Mouse (Mus musculus) embryonic facial prominence, embryonic 13.5 days (tissue): Measurements from ENCODE around the gene Chat. TPM values are rescaled to one million over a fixed set of nuclear protein-coding genes. Genes with fewer than 3 reads are reported as not detected.
"Not testable (repeated sequence)": the region's sequence is repeated elsewhere in the genome, so short reads cannot be mapped to it uniquely, and the experiment has no call there.

Experiments used
- ATAC-seq: fragments of 200-750 bp; cut with Nextera tagmentation; 2 replicates; pipeline ENCODE4 v1.8.0; 2017; ENCODE audit warnings: low read depth; ENCODE audit not compliant: insufficient number of reproducible peaks, insufficient read depth, low FRiP score, low TSS enrichment
- H3K27ac ChIP-seq: fragments of 300-500 bp; sonication (generic); 2 replicates; pipeline ENCODE4 v1.5.1; 2015; ENCODE audit warnings: moderate library complexity, mild to moderate bottlenecking, inconsistent platforms
- H3K27me3 ChIP-seq: fragments of 300-500 bp; sonication (generic); 2 replicates; pipeline ENCODE4 v1.6.1; 2015; ENCODE audit warnings: mild to moderate bottlenecking, inconsistent platforms
- H3K36me3 ChIP-seq: fragments of 300-500 bp; sonication (generic); 2 replicates; pipeline ENCODE4 v1.6.1; 2015; ENCODE audit warnings: mild to moderate bottlenecking, inconsistent platforms
- H3K4me1 ChIP-seq: fragments of 300-500 bp; sonication (generic); 2 replicates; pipeline ENCODE4 v1.6.1; 2015; ENCODE audit warnings: inconsistent platforms
- H3K4me2 ChIP-seq: fragments of 300-500 bp; sonication (generic); 2 replicates; pipeline ENCODE4 v1.6.1; 2015; ENCODE audit warnings: moderate library complexity, mild to moderate bottlenecking, inconsistent platforms
- H3K4me3 ChIP-seq: fragments of 300-500 bp; sonication (generic); 2 replicates; pipeline ENCODE4 v1.5.1; 2015; ENCODE audit warnings: mild to moderate bottlenecking, inconsistent platforms
- H3K9ac ChIP-seq: fragments of 300-500 bp; sonication (generic); 2 replicates; pipeline ENCODE4 v1.6.1; 2015; ENCODE audit warnings: mild to moderate bottlenecking, inconsistent platforms
- H3K9me3 ChIP-seq: fragments of 300-500 bp; sonication (generic); 2 replicates; pipeline ENCODE4 v1.6.1; 2016; ENCODE audit warnings: inconsistent platforms
- WGBS: fragments of 180-500 bp; shearing (Covaris S2); methylation state at CpG from one replicate; pipeline ENCODE4 v1.1.7; 2015; ENCODE audit warnings: mixed read lengths; 5-methylcytosine and 5-hydroxymethylcytosine counted together
- polyA plus RNA-seq: library from polyadenylated mRNA; unstranded; fragments of >200 nt; fragmentation: Nextera tagmentation; extraction: Ambion mirVana; gene quantifications from 2 replicates; pipeline ENCODE4 v1.2.1, GENCODE M21; 2015

The Chat gene
- polyA plus RNA-seq, 1 experiment from 2014 or later: 0.46 TPM

DNA sequence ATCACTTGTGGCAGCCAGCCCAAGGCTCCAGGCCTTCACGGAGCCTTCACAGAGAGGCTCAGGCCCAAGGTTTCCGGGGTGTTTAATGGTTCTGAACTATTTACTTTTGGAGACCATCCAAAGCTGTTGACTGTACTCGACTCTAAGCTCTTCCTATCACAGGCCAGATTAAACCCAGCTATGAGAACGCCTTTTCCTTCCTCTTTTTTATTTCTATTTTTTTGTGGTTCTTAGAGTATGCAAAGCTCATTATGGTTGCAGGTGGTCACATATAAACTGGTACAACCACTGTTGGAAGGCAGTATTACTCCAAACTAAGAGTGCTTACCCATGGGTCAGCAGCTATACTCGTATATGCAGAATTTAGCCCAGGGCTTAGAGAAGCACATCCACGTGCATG, 18.8 kb downstream of the Chat start:
- no peak for ATAC-seq

DNA sequence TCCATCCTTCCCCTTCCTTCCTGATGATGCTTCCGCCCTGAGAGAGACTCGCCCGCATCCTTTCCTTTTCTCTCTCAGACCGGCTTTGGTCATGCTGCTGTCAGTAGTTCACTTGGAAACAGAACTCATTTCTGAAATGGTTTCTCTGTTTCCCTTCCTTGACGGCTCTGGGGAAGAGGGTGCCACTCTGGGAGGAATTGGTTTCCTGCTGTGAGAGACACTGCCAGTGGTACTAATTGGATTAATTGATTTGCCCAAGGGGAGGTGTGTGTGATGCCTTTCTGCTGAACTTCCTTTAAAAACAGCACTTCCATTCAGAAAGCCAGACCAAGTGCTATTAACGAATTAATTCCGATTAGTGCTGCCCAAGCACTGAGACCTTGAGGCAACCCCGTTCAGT, 22.3 kb downstream of the Chat start:
- Histone ChIP-seq H3K4me2 (no peak overlapping the region), H3K9ac (no peak overlapping the region), H3K9me3 (no peaks in the 10 kb centered on the region), H3K27me3 (peaks cover 10% of the 10 kb centered on the region; the same call in 1 of the 2 replicates), H3K4me3 (no peak overlapping the region), H3K27ac (no peak overlapping the region), H3K36me3 (no peaks in the 10 kb centered on the region), H3K4me1 (no peaks in the 10 kb centered on the region; the same call in 1 of the 2 replicates)
- 7% methylated on average over 8 of the region's 8 CpGs for WGBS
- ATAC-seq: no peak

More for the DNA sequence above, 18.8 kb downstream of the Chat start:
- Histone ChIP-seq H3K4me1 (no peaks in the 10 kb centered on the region), H3K4me3 (no peak overlapping the region), H3K9ac (no peak overlapping the region), H3K9me3 (no peaks in the 10 kb centered on the region), H3K27ac (no peak overlapping the region), H3K36me3 (no peaks in the 10 kb centered on the region), H3K4me2 (no peak overlapping the region), H3K27me3 (peaks cover 12% of the 10 kb centered on the region; the same call in 1 of the 2 replicates)
- WGBS: 85% methylated on average over 6 of the region's 6 CpGs

DNA sequence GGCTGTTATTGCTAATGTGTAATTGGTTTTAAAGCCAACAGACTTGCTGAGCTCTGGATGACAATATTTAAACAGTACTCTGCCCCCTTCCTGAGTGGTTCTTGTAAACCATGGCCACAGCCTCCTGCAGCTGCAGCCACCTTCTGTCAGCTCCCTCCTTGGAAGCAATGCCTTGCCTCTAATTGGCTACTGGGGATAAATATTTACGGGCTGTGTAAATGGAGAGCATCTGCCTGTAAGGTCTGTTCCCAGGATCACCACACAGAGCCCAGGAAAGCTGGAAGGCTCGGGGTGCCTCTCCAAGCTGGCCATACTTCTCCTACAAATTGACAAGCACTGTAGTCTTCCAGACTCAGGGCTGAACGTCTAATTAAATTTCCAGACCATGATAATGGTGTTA, 26.0 kb downstream of the Chat start:
- 45% methylated on average over 3 of the region's 3 CpGs for WGBS
- Histone ChIP-seq H3K4me1 (peaks cover 3% of the 10 kb centered on the region), H3K9ac (no peak overlapping the region), H3K27ac (no peak overlapping the region), H3K4me2 (no peak overlapping the region), H3K36me3 (no peaks in the 10 kb centered on the region), H3K9me3 (no peaks in the 10 kb centered on the region), H3K4me3 (no peak overlapping the region), H3K27me3 (peaks cover 10% of the 10 kb centered on the region; the same call in 1 of the 2 replicates)
- no peak for ATAC-seq

DNA sequence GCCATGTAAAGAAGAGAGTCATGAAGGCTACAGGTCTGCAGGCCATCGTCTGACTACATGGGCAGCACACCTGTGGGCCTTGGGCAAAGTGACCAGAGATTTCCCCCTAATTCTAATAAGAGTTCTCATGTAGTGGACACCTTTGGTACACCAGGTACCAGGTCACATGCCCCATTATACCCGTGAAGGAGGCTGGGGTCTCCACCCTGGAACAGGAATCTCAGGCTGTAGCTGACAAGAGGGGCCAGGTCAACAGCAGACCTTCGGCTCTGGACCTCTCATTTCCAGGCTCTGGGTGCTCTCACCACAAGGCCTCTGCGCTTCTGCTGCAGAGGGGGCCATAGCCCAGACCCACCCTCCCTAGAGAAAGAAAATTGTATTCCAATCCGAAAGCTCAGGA, 26.5 kb downstream of the Chat start:
- 65% methylated on average over 5 of the region's 5 CpGs for WGBS
- no peak overlapping the region for H3K9ac ChIP-seq
- H3K4me2 ChIP-seq: no peak overlapping the region
- H3K9me3 ChIP-seq: no peaks in the 10 kb centered on the region
- H3K27ac ChIP-seq: no peak overlapping the region
- peaks cover 3% of the 10 kb centered on the region for H3K4me1 ChIP-seq
- no peak overlapping the region for H3K4me3 ChIP-seq
- H3K36me3 ChIP-seq: no peaks in the 10 kb centered on the region
- peaks cover 10% of the 10 kb centered on the region; the same call in 1 of the 2 replicates for H3K27me3 ChIP-seq
- ATAC-seq: no peak

DNA sequence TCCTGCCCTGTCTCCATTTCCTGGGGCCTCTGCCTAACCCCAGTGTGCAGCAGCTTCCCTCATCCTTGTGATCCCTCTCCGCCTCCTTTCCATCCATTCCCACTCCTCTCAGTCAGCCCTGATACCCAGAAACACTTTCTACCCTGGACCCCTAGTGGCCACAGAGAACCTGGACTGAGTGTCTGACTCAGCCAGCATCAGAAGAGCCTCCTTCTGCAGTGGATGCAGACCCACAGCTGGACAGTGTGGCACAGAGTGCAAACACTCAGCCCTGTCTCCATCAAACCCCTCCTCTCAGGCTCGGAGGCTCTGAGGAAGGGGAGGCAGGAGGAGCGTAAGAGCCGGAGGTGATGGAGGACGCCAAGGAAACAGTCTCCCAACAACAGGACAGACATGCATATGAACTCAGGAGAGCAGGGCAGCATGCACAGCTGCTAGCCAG, 28.4 kb downstream of the Chat start:
- 20% methylated on average over 5 of the region's 5 CpGs for WGBS

DNA sequence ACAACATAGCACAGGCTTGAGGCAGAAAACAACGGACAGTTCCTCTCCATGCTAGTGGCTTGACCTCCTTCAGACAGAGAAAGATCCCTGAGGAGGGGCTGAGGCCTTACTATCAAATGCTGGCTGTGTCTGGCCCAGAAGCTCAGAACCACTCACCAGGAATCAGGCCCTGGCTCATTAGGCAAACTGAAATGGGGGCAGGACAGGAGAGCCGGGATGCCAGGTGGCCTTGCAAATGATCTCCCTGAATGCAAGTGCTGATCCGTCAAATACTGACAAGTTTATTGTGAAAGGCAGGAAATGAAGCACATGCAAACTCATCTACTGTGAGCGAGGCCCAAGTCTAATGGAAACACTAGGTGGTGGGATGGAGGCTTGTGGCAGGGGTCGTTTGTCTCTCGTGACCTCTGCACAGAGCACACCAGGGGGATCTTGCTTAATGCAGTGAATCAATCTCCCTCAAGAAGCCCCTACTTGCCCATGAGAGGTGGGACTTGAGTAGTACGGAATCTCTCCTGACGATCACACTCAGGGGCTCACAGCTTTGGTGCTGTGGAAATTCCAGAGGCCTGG, 36.7 kb downstream of the Chat start:
- H3K27me3 ChIP-seq: peaks cover 3% of the 10 kb centered on the region; the same call in 1 of the 2 replicates
- no peak overlapping the region for H3K4me3 ChIP-seq
- H3K36me3 ChIP-seq: no peaks in the 10 kb centered on the region
- 58% methylated on average over 8 of the region's 8 CpGs for WGBS
- H3K4me1 ChIP-seq: no peaks in the 10 kb centered on the region
- H3K4me2 ChIP-seq: no peak overlapping the region
- H3K27ac ChIP-seq: no peak overlapping the region
- ATAC-seq: no peak
- no peak overlapping the region for H3K9ac ChIP-seq
- no peaks in the 10 kb centered on the region for H3K9me3 ChIP-seq

More for the DNA sequence above, 28.4 kb downstream of the Chat start:
- no peak overlapping the region for H3K4me3 ChIP-seq
- no peak overlapping the region for H3K4me2 ChIP-seq
- H3K27me3 ChIP-seq: 0 out of 2 replicates have a peak, but pooled peaks cover 1% of the 10 kb centered on the region
- no peak for ATAC-seq
- no peak overlapping the region for H3K9ac ChIP-seq
- no peak overlapping the region for H3K27ac ChIP-seq
- H3K4me1 ChIP-seq: peaks cover 3% of the 10 kb centered on the region
- H3K9me3 ChIP-seq: no peaks in the 10 kb centered on the region
- H3K36me3 ChIP-seq: no peaks in the 10 kb centered on the region

DNA sequence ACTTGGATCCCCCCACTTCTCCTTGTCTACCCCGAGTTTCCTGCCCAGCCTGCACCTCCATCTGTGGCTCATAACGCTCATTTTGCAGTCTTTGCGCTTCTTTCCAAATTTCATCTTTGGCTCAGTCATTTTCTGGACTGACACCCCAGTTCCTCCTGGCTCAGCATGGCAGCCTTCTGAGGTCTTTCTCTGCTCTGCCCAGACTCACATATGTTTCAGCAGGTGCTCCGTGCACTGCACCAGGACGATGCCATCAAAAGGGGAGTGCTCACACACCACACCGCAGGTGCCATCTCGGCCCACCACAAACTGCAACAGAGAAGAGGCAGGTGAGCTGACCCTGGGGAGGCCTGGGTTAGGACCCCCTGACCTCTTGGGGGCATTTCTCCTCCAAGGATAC, 41.8 kb downstream of the Chat start:
- H3K4me1 ChIP-seq: no peaks in the 10 kb centered on the region
- no peak overlapping the region for H3K9ac ChIP-seq
- no peak overlapping the region for H3K4me2 ChIP-seq
- no peak for ATAC-seq
- H3K36me3 ChIP-seq: no peaks in the 10 kb centered on the region
- WGBS: 89% methylated on average over 7 of the region's 7 CpGs
- H3K27me3 ChIP-seq: peaks cover 10% of the 10 kb centered on the region
- no peak overlapping the region for H3K27ac ChIP-seq
- H3K4me3 ChIP-seq: no peak overlapping the region
- H3K9me3 ChIP-seq: no peaks in the 10 kb centered on the region

DNA sequence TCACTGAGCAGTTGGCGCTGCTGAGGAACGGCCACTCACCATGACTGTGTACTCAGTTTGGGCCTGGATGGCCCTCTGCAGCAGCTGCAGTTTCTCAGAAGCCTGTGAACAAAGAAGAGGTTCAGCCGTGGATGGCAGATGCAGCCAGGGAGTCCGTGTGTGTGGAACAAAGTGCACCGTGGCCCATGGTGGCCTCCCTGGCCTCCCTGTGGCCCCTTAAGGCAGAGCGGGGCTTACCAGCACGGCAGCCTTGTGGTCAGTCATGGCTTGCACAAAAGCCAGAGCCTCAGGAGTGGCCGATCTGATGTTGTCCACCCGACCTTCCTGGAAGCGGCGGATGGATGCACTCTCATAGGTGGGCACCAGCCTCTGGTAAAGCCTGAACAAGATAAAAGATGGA, 47.0 kb downstream of the Chat start:
- Histone ChIP-seq H3K4me2 (no peak overlapping the region), H3K9ac (no peak overlapping the region), H3K9me3 (no peaks in the 10 kb centered on the region), H3K4me1 (no peaks in the 10 kb centered on the region), H3K36me3 (no peaks in the 10 kb centered on the region), H3K4me3 (no peak overlapping the region), H3K27ac (no peak overlapping the region), H3K27me3 (peaks cover 4% of the 10 kb centered on the region)
- 85% methylated on average over 11 of the region's 11 CpGs for WGBS
- ATAC-seq: no peak

DNA sequence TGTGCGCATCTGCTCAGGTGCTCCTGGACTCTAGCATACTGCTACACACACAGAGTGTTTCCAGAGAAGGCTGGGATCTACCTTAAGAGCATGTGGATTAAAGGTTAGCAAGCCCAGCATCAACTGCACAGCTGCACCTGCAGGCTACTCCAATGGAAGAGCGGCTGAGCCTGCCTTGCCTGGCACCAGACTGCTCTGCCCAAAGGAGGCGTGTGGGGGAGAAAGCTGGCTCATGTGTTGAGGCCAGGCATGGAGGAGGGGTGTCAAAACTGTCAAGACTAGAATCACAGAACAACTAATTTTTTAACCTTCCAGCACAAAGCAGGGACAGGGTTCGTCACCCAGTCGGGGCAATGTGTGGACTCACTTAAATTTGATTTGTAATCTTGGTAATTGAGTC, 53.7 kb downstream of the Chat start:
- WGBS: 78% methylated on average over 5 of the region's 5 CpGs
- ATAC-seq: no peak

DNA sequence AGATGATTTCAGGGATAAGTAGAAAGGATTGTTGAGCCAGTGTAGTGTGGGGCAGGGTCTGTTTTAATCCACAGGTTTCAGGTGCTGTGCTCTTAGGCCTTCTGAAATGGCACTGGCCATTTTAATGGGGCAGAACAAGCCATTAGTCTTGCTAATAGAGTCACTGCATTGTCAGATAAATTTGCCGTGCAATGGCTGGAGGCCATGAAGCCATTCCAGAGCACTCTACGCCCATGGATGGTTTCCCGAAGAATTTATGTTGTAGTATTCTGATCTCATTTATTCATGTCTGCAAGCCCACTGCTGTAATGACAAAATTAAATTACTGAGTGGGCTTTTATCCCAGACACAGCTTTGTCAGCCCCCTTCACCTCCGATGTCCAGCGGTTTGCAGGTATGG, 55.7 kb downstream of the Chat start:
- Histone ChIP-seq H3K9ac (no peak overlapping the region), H3K36me3 (no peaks in the 10 kb centered on the region), H3K9me3 (no peaks in the 10 kb centered on the region), H3K4me3 (no peak overlapping the region), H3K4me2 (no peak overlapping the region), H3K4me1 (peaks cover 7% of the 10 kb centered on the region; the same call in 1 of the 2 replicates), H3K27ac (no peak overlapping the region), H3K27me3 (0 out of 2 replicates have a peak, but pooled peaks cover 5% of the 10 kb centered on the region)
- ATAC-seq: no peak
- WGBS: 58% methylated on average over 5 of the region's 5 CpGs

More for the DNA sequence above, 53.7 kb downstream of the Chat start:
- Histone ChIP-seq H3K4me3 (no peak overlapping the region), H3K9me3 (no peaks in the 10 kb centered on the region), H3K4me1 (peaks cover 7% of the 10 kb centered on the region; the same call in 1 of the 2 replicates), H3K27me3 (no peaks in the 10 kb centered on the region), H3K27ac (no peak overlapping the region), H3K36me3 (no peaks in the 10 kb centered on the region), H3K4me2 (no peak overlapping the region), H3K9ac (no peak overlapping the region)

DNA sequence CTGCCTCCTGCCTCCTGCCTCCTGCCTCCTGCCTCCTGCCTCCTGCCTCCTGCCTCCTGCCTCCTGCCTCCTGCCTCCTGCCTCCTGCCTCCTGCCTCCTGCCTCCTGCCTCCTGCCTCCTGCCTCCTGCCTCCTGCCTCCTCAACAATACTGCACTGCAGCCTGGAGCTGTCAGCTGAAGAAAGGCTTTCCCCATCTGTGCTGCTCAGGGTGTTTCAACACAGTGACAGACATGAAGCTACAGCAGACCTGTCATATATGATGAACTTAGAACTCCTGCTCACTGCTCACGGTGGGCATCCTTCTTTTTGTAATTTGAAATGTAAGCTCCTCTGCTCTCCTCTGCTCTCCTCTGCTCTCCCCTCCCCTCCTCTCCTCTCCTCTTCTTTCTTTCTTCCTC, 60.4 kb downstream of the Chat start:
- H3K4me3 ChIP-seq, ATAC-seq, H3K36me3 ChIP-seq, H3K4me2 ChIP-seq, H3K9me3 ChIP-seq, H3K9ac ChIP-seq, H3K27me3 ChIP-seq, H3K27ac ChIP-seq, H3K4me1 ChIP-seq: not testable (repeated sequence)
- WGBS: 42% methylated on average over 1 of the region's 1 CpGs

DNA sequence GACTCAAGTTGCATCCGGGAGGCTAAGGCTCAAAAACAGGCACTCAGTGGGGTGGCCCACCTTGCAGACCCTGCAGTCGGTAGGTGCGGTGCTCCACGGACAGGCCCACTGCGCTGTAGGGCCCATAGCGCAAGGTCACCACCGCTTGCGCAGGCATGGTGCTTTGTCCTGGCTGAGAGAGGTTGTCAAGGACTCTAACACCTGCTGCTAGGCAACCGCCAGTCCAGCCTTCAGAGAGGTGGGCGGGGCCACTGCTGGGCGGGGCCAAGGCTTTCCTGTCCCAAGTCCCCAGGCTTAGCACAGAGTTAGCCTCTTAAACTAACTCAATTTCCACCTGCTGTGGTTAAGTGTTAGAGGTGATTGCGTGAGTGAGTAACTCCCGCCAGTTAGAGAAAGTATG, 77.6 kb downstream of the Chat start, which contains the start of gene 1700024G13Rik:
1700024G13Rik (minus strand) TSS at position 196 of the 400 bp plus-strand sequence.
- Histone ChIP-seq H3K4me1 (0 out of 2 replicates have a peak, but pooled peaks cover 3% of the 10 kb centered on the region), H3K9ac (no peak within 1 kb of the TSS), H3K27ac (no peak within 1 kb of the TSS), H3K4me3 (no peak within 1 kb of the TSS), H3K4me2 (peak within 1 kb of the TSS; percentile 29; the same call in 1 of the 2 replicates), H3K27me3 (peaks cover 9% of the 10 kb centered on the region), H3K36me3 (no peaks in the 10 kb centered on the region), H3K9me3 (no peaks in the 10 kb centered on the region)
- 2% methylated on average over 13 of the region's 13 CpGs for WGBS
- ATAC-seq: 0 out of 2 replicates have a peak, but pooled peaks have one; percentile 43
